Mouse (Mus musculus) gastrocnemius, postnatal 4 days (tissue): ENCODE data around the gene Per1. TPM values are rescaled to one million over a fixed set of nuclear protein-coding genes. Genes with fewer than 3 reads are reported as not detected.

Experiments used
- DNase-seq, 2 experiments: peaks; one replicate each; pipeline ENCODE4 v3.0.0; 2021 to 2022; ENCODE audit warnings: low spot score in 2 of 2, mixed read lengths in 2 of 2
- total RNA-seq, 2 experiments: library from RNA; stranded (reverse); gene quantifications; 2 replicates each; pipeline ENCODE4 v1.2.3; 2021

The Per1 gene
- total RNA-seq, 2 experiments from 2014 or later, result 32.1 to 49.3 TPM

GRCm38 (mm10) chr11:69125919-69126705, 31.1 kb downstream of the Per1 start:
- no peak for DNase-seq

- no peak for DNase-seq
Observed at GRCm38 (mm10) chr11:69126706-69127095, 31.7 kb downstream of the Per1 start.

- no peak for DNase-seq
Observed at GRCm38 (mm10) chr11:69128426-69129122, 33.6 kb downstream of the Per1 start.

GRCm38 (mm10) chr11:69133566-69133922, 38.5 kb downstream of the Per1 start:
- no peak for DNase-seq

- DNase-seq, result no peak
Observed at GRCm38 (mm10) chr11:69133923-69134621, 39.1 kb downstream of the Per1 start.

GRCm38 (mm10) chr11:69134622-69134968, 39.6 kb downstream of the Per1 start:
- no peak for DNase-seq

GRCm38 (mm10) chr11:69135361-69135760, 40.3 kb downstream of the Per1 start:
- DNase-seq, result no peak

GRCm38 (mm10) chr11:69147546-69147945, 52.5 kb downstream of the Per1 start:
- DNase-seq, result no peak

GRCm38 (mm10) chr11:69148451-69148960, 53.5 kb downstream of the Per1 start:
- no peak for DNase-seq

GRCm38 (mm10) chr11:69149728-69150127, 54.7 kb downstream of the Per1 start:
- DNase-seq, result peak in 1 of 2 experiments; percentile 45

- DNase-seq, result peak; percentile 48 to 76
Observed at GRCm38 (mm10) chr11:69150444-69150843, 55.4 kb downstream of the Per1 start.

- DNase-seq, result no peak
Observed at GRCm38 (mm10) chr11:69151004-69151403, 56.0 kb downstream of the Per1 start.

GRCm38 (mm10) chr11:69153831-69154230, 58.8 kb downstream of the Per1 start:
- no peak for DNase-seq

GRCm38 (mm10) chr11:69155351-69155750, 60.3 kb downstream of the Per1 start:
- DNase-seq, result no peak

- peak in 1 of 2 experiments; percentile 38 for DNase-seq
Observed at GRCm38 (mm10) chr11:69156800-69157199, 61.8 kb downstream of the Per1 start, which contains the start of gene Alox12b. TSS of gene Alox12b (plus strand) at chr11:69156989.

Other genes with a start within 250 kb of the Per1 start
- 10 to 100 TPM; 76.4 to 86.4 TPM for gene Ndel1, start 223.4 kb upstream of the Per1 start, total RNA-seq
- under 1 TPM in 1 of 2 experiments, not detected in 1; 0.07 TPM for gene Rnf222, start 206.7 kb upstream of the Per1 start, total RNA-seq
- 1,000 to 10,000 TPM; 1,219 to 1,338 TPM for gene Rpl26, start 193.6 kb upstream of the Per1 start, total RNA-seq
- gene Odf4, start 168.1 kb upstream of the Per1 start, total RNA-seq, result not detected
- 10 to 100 TPM; 16.9 to 19.0 TPM for gene Arhgef15, start 137.7 kb upstream of the Per1 start, total RNA-seq
- 1 to 10 TPM; 1.1 to 2.7 TPM for gene Slc25a35, start 127.1 kb upstream of the Per1 start, total RNA-seq
- 10 to 100 TPM; 23.5 to 25.1 TPM for gene Rangrf, start 120.0 kb upstream of the Per1 start, total RNA-seq
- gene Pfas, start 86.8 kb upstream of the Per1 start, total RNA-seq, result 10 to 100 TPM; 14.9 to 16.8 TPM
- 10 to 100 TPM; 21.9 to 23.1 TPM for gene Ctc1, start 79.3 kb upstream of the Per1 start, total RNA-seq
- 10 to 100 TPM; 25.6 TPM for gene Aurkb, start 49.6 kb upstream of the Per1 start, total RNA-seq
- 10 to 100 TPM; 14.6 to 14.9 TPM for gene Borcs6, start 35.5 kb upstream of the Per1 start, total RNA-seq
- 10 to 100 TPM; 11.7 to 14.3 TPM for gene Tmem107, start 24.4 kb upstream of the Per1 start, total RNA-seq
- 10 to 100 TPM; 61.1 to 70.4 TPM for gene Vamp2, start 6.7 kb upstream of the Per1 start, total RNA-seq
- under 1 TPM; 0.34 to 0.54 TPM for gene Hes7, start 25.2 kb downstream of the Per1 start, total RNA-seq
- under 1 TPM; 0.29 to 0.56 TPM for gene 9130213A22Rik, start 27.4 kb downstream of the Per1 start, total RNA-seq
- under 1 TPM in 1 of 2 experiments, not detected in 1; 0.23 TPM for gene Aloxe3, start 30.7 kb downstream of the Per1 start, total RNA-seq
- not detected for gene Alox12b, start 61.8 kb downstream of the Per1 start, total RNA-seq
- gene Alox8, start 102.6 kb downstream of the Per1 start, total RNA-seq, result not detected
- not detected for gene Gucy2e, start 141.8 kb downstream of the Per1 start, total RNA-seq
- 10 to 100 TPM; 12.0 to 12.9 TPM for gene Cntrob, start 228.6 kb downstream of the Per1 start, total RNA-seq
- 10 to 100 TPM; 62.2 to 63.1 TPM for gene Trappc1, start 228.8 kb downstream of the Per1 start, total RNA-seq
- under 1 TPM; 0.49 to 0.56 TPM for gene Kcnab3, start 231.0 kb downstream of the Per1 start, total RNA-seq
- gene Rnf227, start 245.2 kb downstream of the Per1 start, total RNA-seq, result 1 to 10 TPM; 2.8 to 3.1 TPM